In genomic region chr4:97787515-97787914, GRCm38 (mm10) we compare ENCODE assay signal across 17 mouse cellular contexts. TPM values are rescaled to one million over a fixed set of nuclear protein-coding genes. Genes with fewer than 3 reads are reported as not detected.
A peak's percentile ranks its signal among the peaks of the same experiment; 100 is the strongest.
DNase-seq lines count a peak whose midpoint lies in the region; ATAC-seq lines count a peak whose summit lies in the region.
"Had no signal": no experiment of that assay in that cellular context is flagged by ENCODE, and none has a peak within 500 bp of the region (broad histone marks: within the 10 kb centered on the region; RNA-seq: fewer than 3 reads in every experiment).

No protein-coding gene starts in this region.

- DNase-seq in forebrain, embryonic 10.5 days (ENCODE audit: extremely low spot score, low spot score) = no peak
- peak; percentile 49 for DNase-seq in layer of hippocampus, adult 9-11 months
- DNase-seq in layer of hippocampus, postnatal 10 days (ENCODE audit: low spot score in 2 of 2) = no peak
- peak; percentile 93 for DNase-seq in brain, adult 2 months (ENCODE audit: low read depth, low spot score)
- DNase-seq in cerebellum, postnatal 25 days = peak; percentile 68 to 73
- DNase-seq in embryo, embryonic 10 days (ENCODE audit: low spot score) = no peak
- DNase-seq: adrenal gland, adult 8-10 months; heart, postnatal 4 days; kidney, adult 2 months; liver, postnatal 0 days; midbrain, embryonic 14.5 days; thymus, postnatal 4 days had no signal

- H3K27ac ChIP-seq in forebrain, embryonic 13.5 days = peak overlapping the region; percentile 35
- H3K27ac ChIP-seq in forebrain, embryonic 10.5 days = no peak overlapping the region
- H3K27ac ChIP-seq: embryonic facial prominence, embryonic 13.5 days; heart, embryonic 10.5 days had no signal

- WGBS in forebrain, embryonic 13.5 days = 58% methylated on average over 3 of the region's 3 CpGs
- 83% methylated on average over 3 of the region's 3 CpGs for WGBS in forebrain, embryonic 10.5 days

- H3K36me3 ChIP-seq in forebrain, embryonic 13.5 days (ENCODE audit: poor library complexity, severe bottlenecking) = peaks cover 33% of the 10 kb centered on the region
- H3K36me3 ChIP-seq in forebrain, embryonic 10.5 days (replicated peaks) = peaks cover 33% of the 10 kb centered on the region

- no peaks in the 10 kb centered on the region for H3K9me3 ChIP-seq in forebrain, embryonic 13.5 days (replicated peaks)
- peaks cover 11% of the 10 kb centered on the region for H3K9me3 ChIP-seq in forebrain, embryonic 10.5 days
- H3K9me3 ChIP-seq: embryonic facial prominence, embryonic 13.5 days; heart, embryonic 10.5 days had no signal

- H3K9ac ChIP-seq in forebrain, embryonic 13.5 days = no peak overlapping the region; the same call in 1 of the 2 replicates
- H3K9ac ChIP-seq: embryonic facial prominence, embryonic 13.5 days; liver, postnatal 0 days had no signal

- no peak overlapping the region for H3K4me3 ChIP-seq in forebrain, embryonic 13.5 days
- H3K4me3 ChIP-seq in forebrain, embryonic 10.5 days = no peak overlapping the region
- H3K4me3 ChIP-seq: embryonic facial prominence, embryonic 13.5 days; heart, embryonic 10.5 days had no signal

- peak overlapping the region; percentile 26; the same call in 1 of the 2 replicates for H3K4me2 ChIP-seq in forebrain, embryonic 13.5 days
- H3K4me2 ChIP-seq: embryonic facial prominence, embryonic 13.5 days had no signal

- peak; percentile 77 for ATAC-seq in forebrain, embryonic 13.5 days
- no peak for ATAC-seq in activated CD4-positive, CD25-positive, alpha-beta regulatory T cell, adult 4 months
- ATAC-seq: liver, postnatal 0 days had no signal

- peaks cover 81% of the 10 kb centered on the region for H3K4me1 ChIP-seq in forebrain, embryonic 13.5 days
- H3K4me1 ChIP-seq in forebrain, embryonic 10.5 days = no peaks in the 10 kb centered on the region; the same call in 1 of the 2 replicates
- H3K4me1 ChIP-seq: heart, embryonic 10.5 days had no signal

- no peaks in the 10 kb centered on the region for H3K27me3 ChIP-seq in forebrain, embryonic 13.5 days
- peaks cover 85% of the 10 kb centered on the region for H3K27me3 ChIP-seq in forebrain, embryonic 10.5 days (ENCODE audit: poor library complexity, severe bottlenecking)
- H3K27me3 ChIP-seq: embryonic facial prominence, embryonic 13.5 days had no signal

RNA-seq across cellular contexts. Expression of gene E130114P18Rik, which starts 9.6 kb away (rescaled TPM):
- 64.7 and 71.1 TPM in 2 replicates for polyA plus RNA-seq in forebrain, embryonic 13.5 days (2015; fragmentation: Nextera tagmentation; extraction: Ambion mirVana)
- 14.3 and 21.3 TPM in 2 replicates for polyA plus RNA-seq in forebrain, embryonic 10.5 days (2016; fragmentation: Nextera tagmentation; extraction: Ambion mirVana)
- total RNA-seq in layer of hippocampus, postnatal 10 days (2021) = 10 to 100 TPM; 10.0 to 10.2 TPM
- polyA plus RNA-seq in activated CD4-positive, CD25-positive, alpha-beta regulatory T cell, adult 4 months (2017; shearing (Covaris generic)) = not detected
- total RNA-seq: heart, postnatal 4 days; neutrophil, adult 5-6 weeks had no signal
- polyA plus RNA-seq: liver, postnatal 0 days had no signal

RNA-seq across cellular contexts. Expression of gene Nfia, which starts 15.0 kb away (rescaled TPM):
- polyA plus RNA-seq in forebrain, embryonic 13.5 days (2015; fragmentation: Nextera tagmentation; extraction: Ambion mirVana) = 93.7 and 121 TPM in 2 replicates
- 10.9 and 17.6 TPM in 2 replicates for polyA plus RNA-seq in forebrain, embryonic 10.5 days (2016; fragmentation: Nextera tagmentation; extraction: Ambion mirVana)
- total RNA-seq in layer of hippocampus, postnatal 10 days (2021) = 100 to 1,000 TPM; 118 to 135 TPM
- 10 to 100 TPM in 1 of 2 experiments, 1 to 10 TPM in 1; 7.3 to 12.6 TPM for polyA plus RNA-seq in activated CD4-positive, CD25-positive, alpha-beta regulatory T cell, adult 4 months (2017; shearing (Covaris generic))

Comparison
In these comparisons a context has a peak if more than half of its experiments do, and no peak if none do; other contexts are left out.
1. DNase-seq: peak in layer of hippocampus, adult 9-11 months (single experiment), brain, adult 2 months (single experiment) and cerebellum, postnatal 25 days (2 of 2); none in forebrain, embryonic 10.5 days (single experiment), layer of hippocampus, postnatal 10 days (0 of 2) and embryo, embryonic 10 days (single experiment).
2. RNA of gene E130114P18Rik, which starts 9.6 kb away (polyA plus RNA-seq): 64.7 to 71.1 TPM in forebrain, embryonic 13.5 days and 14.3 to 21.3 TPM in forebrain, embryonic 10.5 days; not detected in activated CD4-positive, CD25-positive, alpha-beta regulatory T cell, adult 4 months; every median in the first group is over 10 times any median in the second.